Mouse (Mus musculus) ES-E14 (cell line): Measurements from ENCODE around the gene Ucn2. TPM values are rescaled to one million over a fixed set of nuclear protein-coding genes. Genes with fewer than 3 reads are reported as not detected.

ENCODE experiments used
- DNase-seq: peaks from one replicate; pipeline ENCODE4 v3.0.0-alpha.2; 2013; ENCODE audit warnings: low read depth, low spot score
- H3K27ac ChIP-seq: 2 replicates; pipeline ENCODE4 v1.5.1; 2012; ENCODE audit warnings: low read depth, mild to moderate bottlenecking, low read length, moderate library complexity, mixed read lengths; ENCODE audit not compliant: poor library complexity, insufficient read depth, severe bottlenecking
- H3K36me3 ChIP-seq: 2 replicates; pipeline ENCODE4 v1.6.1; 2012; ENCODE audit warnings: mild to moderate bottlenecking, low read length, moderate library complexity, mixed read lengths; ENCODE audit not compliant: control insufficient read depth, poor library complexity, insufficient read depth, severe bottlenecking
- H3K4me1 ChIP-seq, 2 experiments: fragments of 150-350 bp in 1 of 2; sonication (generic) in 1 of 2; 2 replicates each; pipeline ENCODE4 v1.6.1; 2012; ENCODE audit warnings: low read length in 2 of 2, mild to moderate bottlenecking in 1 of 2, mixed read lengths in 1 of 2; ENCODE audit not compliant: control insufficient read depth in 2 of 2, insufficient read depth in 2 of 2, poor library complexity in 1 of 2
- H3K4me3 ChIP-seq, 2 experiments: fragments of 150-350 bp in 1 of 2; sonication (generic) in 1 of 2; 2 replicates each; pipeline ENCODE4 v1.5.1; 2012; ENCODE audit warnings: low read length in 2 of 2, low read depth in 1 of 2, mild to moderate bottlenecking in 1 of 2, mixed read lengths in 1 of 2; ENCODE audit not compliant: insufficient read depth in 1 of 2, poor library complexity in 1 of 2, severe bottlenecking in 1 of 2
- H3K9ac ChIP-seq: 2 replicates; pipeline ENCODE4 v1.6.1; 2012; ENCODE audit warnings: low read depth, mild to moderate bottlenecking, low read length, mixed read lengths; ENCODE audit not compliant: poor library complexity, insufficient read depth, severe bottlenecking
- H3K9me3 ChIP-seq: fragments of 150-350 bp; sonication (generic); 2 replicates; pipeline ENCODE4 v1.6.1; 2012; ENCODE audit warnings: low read depth, mild to moderate bottlenecking, low read length; ENCODE audit not compliant: control insufficient read depth, insufficient read depth
- CHD2 ChIP-seq: IDR thresholded peaks from 2 replicates; pipeline ENCODE4 v1.6.1; 2014; ENCODE audit warnings: mild to moderate bottlenecking, low read depth, low read length, inconsistent platforms
- HCFC1 ChIP-seq: IDR thresholded peaks from 2 replicates; pipeline ENCODE4 v1.6.1; 2012; ENCODE audit warnings: low read length, inconsistent platforms, borderline replicate concordance; ENCODE audit not compliant: insufficient read depth
- MAFK ChIP-seq: IDR thresholded peaks from 2 replicates; pipeline ENCODE4 v1.6.1; 2014; ENCODE audit warnings: mild to moderate bottlenecking, low read depth, low read length, inconsistent platforms; ENCODE audit not compliant: insufficient read depth
- ZC3H11A ChIP-seq: IDR thresholded peaks from 2 replicates; pipeline ENCODE4 v1.6.1; 2012; ENCODE audit warnings: low read depth, mild to moderate bottlenecking, inconsistent platforms, low read length, borderline replicate concordance
- ZNF384 ChIP-seq: IDR thresholded peaks from 2 replicates; pipeline ENCODE4 v1.6.1; 2012; ENCODE audit warnings: low read depth, low read length, inconsistent platforms
- in situ Hi-C, 2 experiments: fragments of 600-800 bp; cut with MboI; formaldehyde crosslinking; loops; one replicate each; pipeline ENCODE4 v1.15.1; 2025; ENCODE audit warnings: low sequenced_read_pairs in 2 of 2, inconsistent platforms in 1 of 2; ENCODE audit not compliant: unreplicated experiment in 2 of 2
- total RNA-seq: library from RNA; depleted of rRNA; stranded (reverse); fragments of 300-350 nt; gene quantifications from 2 replicates; pipeline ENCODE4 v1.2.3, GENCODE M21; 2012

The Ucn2 gene
- total RNA-seq, 1 experiment, result 0.36 TPM

DNA sequence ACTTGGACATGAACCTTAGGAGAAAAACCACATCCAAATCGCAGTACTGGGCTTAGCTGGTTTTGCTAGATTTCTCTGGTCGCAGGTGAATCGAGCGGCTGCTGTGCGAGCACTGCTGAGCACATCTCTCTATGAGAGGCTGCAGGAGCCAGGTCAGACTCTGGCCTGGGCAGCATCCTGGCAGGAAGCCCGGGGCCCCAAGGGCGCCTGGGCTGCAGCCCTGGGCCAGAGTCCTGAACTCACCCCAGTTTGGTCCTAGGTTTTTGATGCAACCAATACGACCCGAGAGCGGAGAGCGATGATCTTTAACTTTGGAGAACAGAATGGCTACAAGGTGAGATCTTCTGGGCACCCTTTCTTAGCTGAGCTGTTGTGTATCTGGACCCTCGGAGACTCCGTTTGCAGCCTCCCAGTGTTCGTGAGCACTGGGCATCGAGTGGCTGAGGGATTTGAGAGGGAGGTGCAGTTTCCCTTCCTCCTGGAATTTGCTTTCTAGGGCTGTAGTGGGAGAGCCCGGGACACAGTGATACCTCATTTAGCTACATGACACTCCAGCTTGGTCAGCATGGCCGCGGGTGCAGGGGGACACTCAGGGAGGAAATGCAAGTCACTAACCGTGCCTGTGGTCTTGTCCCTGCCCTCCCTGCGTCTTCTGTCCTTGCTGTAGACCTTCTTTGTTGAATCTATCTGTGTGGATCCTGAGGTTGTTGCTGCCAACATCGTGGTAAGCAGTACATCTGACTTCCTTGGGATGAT lies 21.4 kb downstream of the Ucn2 start:
- TF ChIP-seq ZC3H11A (no peak), MAFK (no peak), HCFC1 (no peak), ZNF384 (no peak), CHD2 (no peak)
- in situ Hi-C loops, result loop anchor here in 1 of 2 experiments (10.0 kb wide), 1 partner anchor 118 kb away; no protein-coding TSS in a partner anchor
- peaks cover 0 to 4% of the 10 kb centered on the region in 2 experiments; a peak in 1 of 4 replicates for H3K4me1 ChIP-seq
- H3K36me3 ChIP-seq, result no peaks in the 10 kb centered on the region
- H3K9ac ChIP-seq, result no peak overlapping the region
- no peak overlapping the region for H3K4me3 ChIP-seq
- H3K27ac ChIP-seq, result no peak overlapping the region
- H3K9me3 ChIP-seq, result no peaks in the 10 kb centered on the region
- no peak for DNase-seq

DNA sequence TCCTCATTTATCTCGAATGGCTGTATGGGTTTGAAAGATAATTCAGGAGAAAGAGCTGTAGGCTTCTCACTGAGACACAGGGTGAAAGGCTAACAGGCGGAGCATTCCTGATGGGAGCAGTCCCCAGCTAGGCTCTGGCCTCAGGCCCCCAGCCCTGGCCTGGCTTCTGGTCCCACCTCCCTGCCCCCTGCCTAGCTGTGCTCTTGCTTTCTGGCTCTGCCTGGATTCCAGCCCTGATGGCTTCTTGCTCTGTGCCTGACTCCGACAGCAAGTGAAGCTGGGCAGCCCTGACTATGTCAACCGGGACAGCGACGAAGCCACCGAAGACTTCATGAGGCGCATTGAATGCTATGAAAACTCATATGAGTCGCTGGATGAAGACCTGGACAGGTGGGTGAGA lies 22.3 kb downstream of the Ucn2 start:
- no peak overlapping the region for H3K4me3 ChIP-seq
- H3K9ac ChIP-seq, result no peak overlapping the region
- no peaks in the 10 kb centered on the region for H3K36me3 ChIP-seq
- in situ Hi-C loops, result loop anchor here in 1 of 2 experiments (10.0 kb wide), 1 partner anchor 117 kb away; no protein-coding TSS in a partner anchor
- TF ChIP-seq MAFK (no peak), CHD2 (no peak), HCFC1 (no peak), ZC3H11A (no peak), ZNF384 (no peak)
- no peak overlapping the region for H3K27ac ChIP-seq
- DNase-seq, result no peak
- H3K4me1 ChIP-seq, result peaks cover 0 to 4% of the 10 kb centered on the region in 2 experiments; a peak in 1 of 4 replicates
- H3K9me3 ChIP-seq, result no peaks in the 10 kb centered on the region

DNA sequence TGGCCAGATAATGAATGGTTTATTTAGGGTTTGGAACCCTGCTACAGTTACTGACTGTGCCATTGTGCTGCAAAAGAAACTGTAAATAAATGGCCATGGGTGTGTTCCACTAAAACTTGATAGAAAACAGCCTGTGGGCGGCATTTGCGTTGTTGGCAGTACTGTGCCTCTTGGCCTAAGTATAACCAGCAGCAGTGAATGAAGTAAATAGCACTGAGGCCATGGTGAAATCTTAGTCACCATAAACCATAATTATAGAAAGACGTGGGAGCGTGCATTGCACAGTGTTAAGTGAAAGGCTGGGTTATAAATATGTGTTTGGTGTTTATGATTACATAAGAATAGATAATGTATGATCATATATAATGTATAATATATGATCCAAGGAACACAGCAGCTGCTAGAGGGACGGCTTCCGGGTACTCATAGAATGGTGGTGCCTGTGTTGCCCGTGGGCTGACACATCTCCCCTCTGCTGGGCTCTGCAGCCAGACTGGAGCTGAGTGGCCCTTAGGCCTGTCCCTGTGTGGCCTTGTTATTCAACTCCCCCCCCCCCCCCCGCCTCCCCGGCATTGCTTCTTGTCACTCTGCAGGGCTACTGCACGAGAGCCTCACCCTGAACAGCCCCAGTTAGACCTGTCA lies 23.3 kb downstream of the Ucn2 start:
- Histone ChIP-seq H3K9me3 (no peaks in the 10 kb centered on the region), H3K4me3 (no peak overlapping the region), H3K4me1 (peaks cover 0 to 4% of the 10 kb centered on the region in 2 experiments; a peak in 1 of 4 replicates), H3K9ac (no peak overlapping the region), H3K36me3 (no peaks in the 10 kb centered on the region), H3K27ac (no peak overlapping the region)
- DNase-seq, result no peak
- TF ChIP-seq ZNF384 (no peak), ZC3H11A (no peak), CHD2 (no peak), HCFC1 (no peak), MAFK (no peak)
- in situ Hi-C loops, result loop anchor here in 1 of 2 experiments (10.0 kb wide), 1 partner anchor 116 kb away; no protein-coding TSS in a partner anchor

DNA sequence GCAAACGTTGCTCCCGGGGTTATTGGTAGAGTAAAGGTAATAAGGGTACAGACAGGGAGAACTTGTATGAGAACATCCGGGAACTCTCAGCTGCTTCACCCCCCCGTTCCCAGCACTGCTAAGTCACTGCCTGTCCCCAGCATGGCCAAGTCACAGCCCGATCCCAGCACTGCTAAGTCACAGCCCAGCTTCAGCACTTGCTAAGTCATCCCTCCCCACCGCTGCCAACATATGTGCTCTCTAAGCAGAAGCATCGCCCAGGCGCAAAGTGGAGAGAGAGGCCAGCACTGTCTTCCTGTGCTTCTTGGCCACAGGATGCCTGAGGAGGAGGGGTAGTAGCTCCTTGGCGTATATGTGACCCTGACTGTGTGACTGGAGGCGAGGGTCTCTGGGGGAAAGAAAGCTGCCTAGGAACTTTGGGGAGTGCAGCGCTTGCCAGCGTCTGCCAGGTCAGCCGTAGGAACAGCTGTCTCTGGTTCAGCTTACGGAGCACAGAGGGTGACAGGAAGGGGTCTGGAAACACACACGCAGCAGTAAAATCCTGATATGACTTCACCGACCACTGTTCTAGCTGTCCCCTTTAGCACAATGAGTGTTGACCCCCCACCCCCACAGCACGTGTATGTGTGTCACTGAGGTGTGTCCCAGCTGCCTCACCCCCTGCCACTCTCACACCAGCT lies 24.0 kb downstream of the Ucn2 start:
- Histone ChIP-seq H3K9ac (no peak overlapping the region), H3K27ac (no peak overlapping the region), H3K4me1 (peaks cover 0 to 4% of the 10 kb centered on the region in 2 experiments; a peak in 1 of 4 replicates), H3K9me3 (no peaks in the 10 kb centered on the region), H3K36me3 (no peaks in the 10 kb centered on the region), H3K4me3 (no peak overlapping the region)
- TF ChIP-seq HCFC1 (no peak), ZNF384 (no peak), MAFK (no peak), ZC3H11A (no peak), CHD2 (no peak)
- in situ Hi-C loops, result loop anchor here in 1 of 2 experiments (10.0 kb wide), 1 partner anchor 115 kb away; no protein-coding TSS in a partner anchor
- no peak for DNase-seq
